Mouse (Mus musculus) ES-Bruce4 (cell line): Measurements from ENCODE around the gene Slc9a5. TPM values are rescaled to one million over a fixed set of nuclear protein-coding genes. Genes with fewer than 3 reads are reported as not detected.

Source experiments
- H3K27ac ChIP-seq: 2 replicates; pipeline ENCODE4 v1.5.1; 2012; ENCODE audit warnings: low read length, inconsistent platforms; ENCODE audit not compliant: insufficient read depth
- H3K27me3 ChIP-seq: 2 replicates; pipeline ENCODE4 v1.6.1; 2012; ENCODE audit warnings: mild to moderate bottlenecking, low read length, inconsistent platforms; ENCODE audit not compliant: control insufficient read depth, poor library complexity, insufficient read depth, severe bottlenecking
- H3K36me3 ChIP-seq: 2 replicates; pipeline ENCODE4 v1.6.1; 2012; ENCODE audit warnings: inconsistent platforms, mild to moderate bottlenecking, low read length, moderate library complexity; ENCODE audit not compliant: control insufficient read depth, poor library complexity, insufficient read depth, severe bottlenecking
- H3K4me1 ChIP-seq: one replicate; pipeline ENCODE4 v1.8.1; 2011; ENCODE audit warnings: low read length; ENCODE audit not compliant: control insufficient read depth, insufficient read depth
- H3K4me3 ChIP-seq: 2 replicates; pipeline ENCODE4 v1.5.1; 2011; ENCODE audit warnings: low read depth, mild to moderate bottlenecking, low read length
- H3K9ac ChIP-seq: 2 replicates; pipeline ENCODE4 v1.6.1; 2012; ENCODE audit warnings: low read depth, mild to moderate bottlenecking, inconsistent platforms; ENCODE audit not compliant: poor library complexity, severe bottlenecking
- H3K9me3 ChIP-seq: replicated peaks from 2 replicates; pipeline ENCODE4 v1.6.1; 2012; ENCODE audit warnings: mild to moderate bottlenecking, low read length, inconsistent platforms; ENCODE audit not compliant: control insufficient read depth, poor library complexity, insufficient read depth, severe bottlenecking
- CTCF ChIP-seq: IDR thresholded peaks from one replicate; pipeline ENCODE4 v1.8.1; 2011; ENCODE audit warnings: low read depth, low read length
- EP300 ChIP-seq: IDR thresholded peaks from 2 replicates; pipeline ENCODE4 v1.6.1; 2011; ENCODE audit warnings: low read depth, low read length; ENCODE audit not compliant: insufficient read depth
- POLR2A ChIP-seq: IDR thresholded peaks from one replicate; pipeline ENCODE4 v1.8.1; 2011; ENCODE audit warnings: low read length; ENCODE audit not compliant: insufficient read depth
- polyA plus RNA-seq: library from polyadenylated mRNA; stranded (reverse); fragments of >200 nt; gene quantifications from 2 replicates; pipeline ENCODE4 v1.2.4, GENCODE M21; 2011; ENCODE audit warnings: low read depth; ENCODE audit not compliant: missing spikeins, insufficient read depth, insufficient read length

The Slc9a5 gene
- polyA plus RNA-seq, 1 experiment = 14.7 TPM

DNA sequence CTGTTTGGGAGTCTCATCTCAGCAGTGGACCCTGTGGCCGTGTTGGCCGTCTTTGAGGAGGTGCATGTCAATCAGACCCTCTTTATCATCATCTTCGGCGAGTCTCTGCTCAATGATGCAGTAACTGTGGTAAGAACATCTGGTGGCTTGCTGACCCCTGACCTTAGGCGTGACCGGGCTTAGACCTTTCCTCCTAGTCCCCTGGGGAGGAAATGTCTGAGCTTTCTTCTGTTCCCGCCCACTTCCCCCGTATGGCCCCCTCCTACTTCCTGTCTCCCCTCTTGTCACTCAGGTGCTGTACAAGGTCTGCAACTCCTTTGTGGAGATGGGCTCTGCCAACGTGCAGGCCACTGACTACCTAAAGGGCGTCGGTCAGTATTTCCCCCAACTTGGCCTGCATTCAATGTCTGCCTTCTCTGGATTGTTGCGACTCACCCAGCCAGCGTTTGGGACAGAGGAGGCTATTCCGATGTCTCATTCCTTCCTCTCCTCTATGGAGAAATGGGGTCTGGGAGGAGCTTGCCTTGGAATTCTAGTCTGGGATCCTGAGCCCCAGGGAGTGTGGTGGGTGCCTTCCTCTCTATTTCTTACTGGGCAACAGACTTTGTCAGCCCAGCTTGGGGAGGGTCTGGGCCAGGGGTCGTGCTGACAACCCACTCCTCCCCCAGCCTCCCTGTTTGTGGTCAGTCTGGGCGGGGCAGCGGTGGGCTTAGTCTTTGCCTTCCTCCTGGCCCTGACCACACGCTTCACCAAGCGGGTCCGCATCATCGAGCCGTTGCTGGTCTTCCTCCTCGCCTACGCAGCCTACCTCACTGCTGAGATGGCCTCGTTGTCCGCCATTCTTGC, 6.8 kb downstream of the Slc9a5 start:
- peaks cover 5% of the 10 kb centered on the region for H3K4me1 ChIP-seq
- no peak overlapping the region for H3K27ac ChIP-seq
- H3K27me3 ChIP-seq = no peaks in the 10 kb centered on the region
- H3K9ac ChIP-seq = no peak overlapping the region
- no peaks in the 10 kb centered on the region for H3K36me3 ChIP-seq
- no peaks in the 10 kb centered on the region for H3K9me3 ChIP-seq
- H3K4me3 ChIP-seq = peak overlapping the region; percentile 31
- TF ChIP-seq EP300 (no peak), POLR2A (no peak), CTCF (no peak)

- Histone ChIP-seq H3K9ac (no peak overlapping the region), H3K36me3 (no peaks in the 10 kb centered on the region), H3K27me3 (no peaks in the 10 kb centered on the region), H3K9me3 (no peaks in the 10 kb centered on the region), H3K4me1 (peaks cover 5% of the 10 kb centered on the region), H3K4me3 (no peak overlapping the region), H3K27ac (no peak overlapping the region)
- no peak for TF ChIP-seq CTCF
- no peak for TF ChIP-seq EP300
- no peak for TF ChIP-seq POLR2A
Observed at GRCm38 (mm10) chr8:105356681-105357080, 8.0 kb downstream of the Slc9a5 start.

GRCm38 (mm10) chr8:105359208-105359607, 10.6 kb downstream of the Slc9a5 start:
- no peak overlapping the region for H3K9ac ChIP-seq
- peaks cover 5% of the 10 kb centered on the region for H3K4me1 ChIP-seq
- H3K36me3 ChIP-seq = no peaks in the 10 kb centered on the region
- no peak overlapping the region for H3K4me3 ChIP-seq
- no peaks in the 10 kb centered on the region for H3K27me3 ChIP-seq
- TF ChIP-seq EP300 (no peak), POLR2A (no peak), CTCF (no peak)
- H3K27ac ChIP-seq = no peak overlapping the region
- no peaks in the 10 kb centered on the region for H3K9me3 ChIP-seq

- H3K27ac ChIP-seq = no peak overlapping the region
- H3K9ac ChIP-seq = no peak overlapping the region
- H3K9me3 ChIP-seq = no peaks in the 10 kb centered on the region
- no peaks in the 10 kb centered on the region for H3K36me3 ChIP-seq
- H3K4me1 ChIP-seq = peaks cover 5% of the 10 kb centered on the region
- TF ChIP-seq POLR2A (no peak), EP300 (no peak), CTCF (no peak)
- H3K4me3 ChIP-seq = no peak overlapping the region
- no peaks in the 10 kb centered on the region for H3K27me3 ChIP-seq
Observed at GRCm38 (mm10) chr8:105359646-105360045, 11.0 kb downstream of the Slc9a5 start.

GRCm38 (mm10) chr8:105361751-105362702, 13.4 kb downstream of the Slc9a5 start:
- Histone ChIP-seq H3K27ac (no peak overlapping the region), H3K27me3 (no peaks in the 10 kb centered on the region), H3K36me3 (0 out of 2 replicates have a peak, but pooled peaks cover 2% of the 10 kb centered on the region)

DNA sequence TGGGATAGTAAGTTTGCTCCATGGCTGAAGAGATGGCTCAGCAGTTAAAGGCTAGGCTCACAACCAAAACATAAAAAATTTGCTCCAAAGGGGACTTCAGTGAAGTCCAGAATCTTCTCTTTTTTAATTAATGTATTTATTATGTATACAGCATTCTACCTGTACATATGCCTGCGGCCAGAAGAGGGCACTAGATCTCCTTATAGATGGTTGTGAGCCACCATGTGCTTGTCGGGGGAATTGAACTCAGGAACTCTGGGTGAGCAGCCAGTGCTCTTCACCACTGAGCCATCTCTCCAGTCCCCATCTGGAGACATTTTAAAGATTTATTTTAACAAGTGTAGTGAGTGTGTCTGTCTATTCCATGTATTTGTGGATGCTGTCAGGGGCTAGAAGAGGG, 18.5 kb downstream of the Slc9a5 start:
- Histone ChIP-seq H3K27me3 (no peaks in the 10 kb centered on the region), H3K36me3 (0 out of 2 replicates have a peak, but pooled peaks cover 2% of the 10 kb centered on the region), H3K27ac (no peak overlapping the region), H3K9ac (no peak overlapping the region), H3K4me3 (no peak overlapping the region), H3K9me3 (no peaks in the 10 kb centered on the region), H3K4me1 (no peaks in the 10 kb centered on the region)
- peak; percentile 37 for TF ChIP-seq CTCF
- TF ChIP-seq EP300 = no peak
- no peak for TF ChIP-seq POLR2A

More at GRCm38 (mm10) chr8:105361751-105362702, 13.4 kb downstream of the Slc9a5 start:
- Histone ChIP-seq H3K9ac (no peak overlapping the region), H3K9me3 (no peaks in the 10 kb centered on the region), H3K4me3 (no peak overlapping the region), H3K4me1 (peaks cover 3% of the 10 kb centered on the region)
- TF ChIP-seq POLR2A = no peak
